Mouse (Mus musculus): ENCODE measurements around the gene Mbl2. TPM values are rescaled to one million over a fixed set of nuclear protein-coding genes. Genes with fewer than 3 reads are reported as not detected.
"Not testable (repeated sequence)": the region's sequence is repeated elsewhere in the genome, so short reads cannot be mapped to it uniquely, and the experiment has no call there.

Mbl2 gene
- polyA plus RNA-seq (2016; fragmentation: Nextera tagmentation; extraction: Ambion mirVana): not detected in 2 replicates

- Histone ChIP-seq H3K27me3 (no peaks in the 10 kb centered on the region), H3K4me1 (no peaks in the 10 kb centered on the region), H3K9me3 (replicated peaks) (no peaks in the 10 kb centered on the region), H3K4me2 (replicated peaks) (no peak within 1 kb of the TSS), H3K4me3 (no peak within 1 kb of the TSS), H3K27ac (no peak within 1 kb of the TSS), H3K36me3 (no peaks in the 10 kb centered on the region), H3K9ac (no peak within 1 kb of the TSS)
- WGBS: 91% methylated on average over 3 of the region's 3 CpGs
- ATAC-seq (ENCODE audit: low FRiP score): no peak
Measured at GRCm38 (mm10) chr19:30232691-30233090, at the start of gene Mbl2. Mbl2 (plus strand) TSS chr19:30232942.

- Histone ChIP-seq H3K4me1 (no peaks in the 10 kb centered on the region), H3K9me3 (replicated peaks) (peaks cover 7% of the 10 kb centered on the region), H3K27me3 (no peaks in the 10 kb centered on the region), H3K4me3 (no peak overlapping the region), H3K9ac (no peak overlapping the region), H3K36me3 (no peaks in the 10 kb centered on the region), H3K27ac (no peak overlapping the region), H3K4me2 (replicated peaks) (no peak overlapping the region)
- WGBS: 86% methylated on average over 2 of the region's 2 CpGs
- ATAC-seq (ENCODE audit: low FRiP score): no peak
Measured at GRCm38 (mm10) chr19:30185536-30185935, 47.2 kb upstream of the Mbl2 start.

- no peak overlapping the region for H3K4me2 ChIP-seq (replicated peaks)
- no peak overlapping the region for H3K4me3 ChIP-seq
- H3K27ac ChIP-seq: no peak overlapping the region
- H3K36me3 ChIP-seq: no peaks in the 10 kb centered on the region
- 90% methylated on average over 2 of the region's 2 CpGs for WGBS
- H3K27me3 ChIP-seq: no peaks in the 10 kb centered on the region
- H3K4me1 ChIP-seq: no peaks in the 10 kb centered on the region
- no peak overlapping the region for H3K9ac ChIP-seq
- peaks cover 7% of the 10 kb centered on the region for H3K9me3 ChIP-seq (replicated peaks)
- no peak for ATAC-seq (ENCODE audit: low FRiP score)
Measured at GRCm38 (mm10) chr19:30187232-30187631, 45.5 kb upstream of the Mbl2 start.

DNA sequence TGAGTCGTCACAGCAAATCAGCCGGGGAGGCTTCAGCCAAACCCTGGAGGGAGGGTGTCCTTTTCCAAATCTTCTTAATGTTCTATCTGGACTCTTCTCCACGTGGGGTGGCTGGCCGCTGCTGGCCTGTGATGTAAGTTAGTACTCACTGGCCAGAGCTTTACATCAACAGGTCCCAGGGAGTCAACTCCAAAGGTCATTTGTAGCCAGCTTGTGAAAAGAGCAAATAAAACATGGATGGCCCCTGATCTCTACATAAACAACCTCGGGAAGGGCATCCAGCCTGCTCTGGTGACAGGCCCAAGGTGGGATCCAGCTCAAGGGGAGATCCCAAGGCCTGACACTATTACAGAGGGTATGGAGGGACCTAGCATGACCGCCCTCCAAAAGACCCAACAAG, 37.7 kb upstream of the Mbl2 start:
- ATAC-seq (ENCODE audit: low FRiP score): no peak
- H3K4me3 ChIP-seq: no peak overlapping the region
- no peaks in the 10 kb centered on the region for H3K27me3 ChIP-seq
- peaks cover 2% of the 10 kb centered on the region for H3K9me3 ChIP-seq (replicated peaks)
- H3K4me1 ChIP-seq: no peaks in the 10 kb centered on the region
- H3K4me2 ChIP-seq (replicated peaks): no peak overlapping the region
- 81% methylated on average over 6 of the region's 6 CpGs for WGBS
- no peak overlapping the region for H3K27ac ChIP-seq
- no peak overlapping the region for H3K9ac ChIP-seq
- no peaks in the 10 kb centered on the region for H3K36me3 ChIP-seq

DNA sequence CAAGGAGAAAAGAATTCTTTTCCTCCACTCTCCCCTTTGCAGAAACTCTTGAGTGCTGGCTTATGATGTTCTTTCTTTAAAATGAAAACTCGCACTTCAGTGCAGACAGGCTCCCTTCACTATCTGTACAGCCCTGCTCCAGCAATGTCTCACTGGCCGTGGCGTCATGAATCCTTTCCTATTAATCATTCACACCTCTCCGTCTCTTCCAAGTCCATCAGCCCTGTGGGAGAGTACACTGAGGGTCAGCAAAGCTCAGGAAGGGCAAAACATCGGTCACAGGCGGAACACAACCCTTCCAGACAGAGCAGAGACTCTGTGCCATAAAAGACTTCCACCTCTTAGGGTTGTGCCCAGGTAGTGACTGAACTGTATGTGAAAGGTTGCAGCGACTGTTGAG, 30.6 kb upstream of the Mbl2 start:
- Histone ChIP-seq H3K27me3 (no peaks in the 10 kb centered on the region), H3K4me2 (replicated peaks) (no peak overlapping the region), H3K36me3 (no peaks in the 10 kb centered on the region), H3K9ac (no peak overlapping the region), H3K9me3 (replicated peaks) (0 out of 2 replicates have a peak, but pooled peaks cover 2% of the 10 kb centered on the region), H3K4me3 (no peak overlapping the region), H3K27ac (no peak overlapping the region), H3K4me1 (no peaks in the 10 kb centered on the region)
- no peak for ATAC-seq (ENCODE audit: low FRiP score)
- WGBS: 79% methylated on average over 7 of the region's 7 CpGs

GRCm38 (mm10) chr19:30205159-30205816, 27.5 kb upstream of the Mbl2 start:
- no peak overlapping the region for H3K27ac ChIP-seq
- H3K4me3 ChIP-seq: no peak overlapping the region
- peak; percentile 73 for ATAC-seq (ENCODE audit: low FRiP score)
- no peaks in the 10 kb centered on the region for H3K27me3 ChIP-seq
- H3K9ac ChIP-seq: no peak overlapping the region
- WGBS: 19% methylated on average over 12 of the region's 12 CpGs
- H3K4me1 ChIP-seq: no peaks in the 10 kb centered on the region
- 0 out of 2 replicates have a peak, but pooled peaks cover 2% of the 10 kb centered on the region for H3K9me3 ChIP-seq (replicated peaks)
- no peak overlapping the region for H3K4me2 ChIP-seq (replicated peaks)
- no peaks in the 10 kb centered on the region for H3K36me3 ChIP-seq

GRCm38 (mm10) chr19:30205874-30206273, 26.9 kb upstream of the Mbl2 start:
- H3K9ac ChIP-seq: no peak overlapping the region
- H3K4me1 ChIP-seq: no peaks in the 10 kb centered on the region
- 77% methylated on average over 4 of the region's 4 CpGs for WGBS
- peak; percentile 26; the same call in 1 of the 2 replicates for ATAC-seq (ENCODE audit: low FRiP score)
- no peak overlapping the region for H3K27ac ChIP-seq
- 0 out of 2 replicates have a peak, but pooled peaks cover 2% of the 10 kb centered on the region for H3K9me3 ChIP-seq (replicated peaks)
- no peaks in the 10 kb centered on the region for H3K27me3 ChIP-seq
- H3K4me2 ChIP-seq (replicated peaks): no peak overlapping the region
- H3K4me3 ChIP-seq: no peak overlapping the region
- H3K36me3 ChIP-seq: no peaks in the 10 kb centered on the region

DNA sequence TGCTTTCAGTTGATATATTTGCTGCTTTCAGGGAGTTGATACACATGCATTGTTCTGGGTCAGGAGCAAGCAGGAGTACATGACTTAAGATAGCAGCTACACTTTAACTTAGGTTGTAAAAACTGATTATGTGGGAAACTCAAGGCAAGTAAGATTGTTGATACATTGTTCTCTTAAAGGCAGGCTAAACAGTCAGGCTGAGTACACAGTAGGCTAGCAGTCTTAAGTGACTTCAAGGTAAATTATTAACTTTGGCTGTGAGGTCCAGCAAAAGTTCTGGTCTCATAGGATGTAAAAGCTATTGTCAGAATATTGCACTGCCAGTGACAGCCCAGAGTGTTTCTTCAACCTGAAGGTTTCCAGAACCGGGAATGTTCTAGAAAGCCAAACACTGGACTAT, 25.8 kb upstream of the Mbl2 start:
- H3K9me3 ChIP-seq (replicated peaks): 0 out of 2 replicates have a peak, but pooled peaks cover 2% of the 10 kb centered on the region
- no peaks in the 10 kb centered on the region for H3K36me3 ChIP-seq
- no peak overlapping the region for H3K4me2 ChIP-seq (replicated peaks)
- no peak overlapping the region for H3K4me3 ChIP-seq
- H3K27ac ChIP-seq: no peak overlapping the region
- ATAC-seq (ENCODE audit: low FRiP score): no peak
- H3K4me1 ChIP-seq: no peaks in the 10 kb centered on the region
- no peak overlapping the region for H3K9ac ChIP-seq
- no peaks in the 10 kb centered on the region for H3K27me3 ChIP-seq
- WGBS: 77% methylated on average over 1 of the region's 1 CpGs

- H3K9ac ChIP-seq: not testable (repeated sequence)
Measured at GRCm38 (mm10) chr19:30209006-30209405, 23.7 kb upstream of the Mbl2 start.

DNA sequence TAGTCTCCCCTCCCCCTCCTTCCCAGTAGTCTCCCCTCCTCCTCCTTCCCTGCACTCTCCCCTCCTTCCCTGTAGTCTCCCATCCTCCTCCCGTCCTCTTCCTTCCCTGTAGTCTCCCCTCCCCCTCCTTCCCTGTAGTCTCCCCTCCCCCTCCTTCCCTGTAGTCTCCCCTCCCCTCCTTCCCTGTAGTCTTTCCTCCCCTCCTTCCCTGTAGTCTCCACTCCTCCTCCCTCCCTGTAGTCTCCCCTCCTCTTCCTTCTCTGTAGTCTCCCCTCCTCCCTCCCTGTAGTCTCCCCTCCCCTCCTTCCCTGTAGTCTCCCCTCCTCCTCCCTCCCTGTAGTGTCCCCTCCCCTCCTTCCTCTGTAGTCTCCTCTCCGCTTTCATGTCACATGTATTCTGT, 18.7 kb upstream of the Mbl2 start:
- Histone ChIP-seq H3K27ac (no peak overlapping the region), H3K9me3 (replicated peaks) (no peaks in the 10 kb centered on the region), H3K4me2 (replicated peaks) (no peak overlapping the region), H3K4me3 (no peak overlapping the region), H3K27me3 (no peaks in the 10 kb centered on the region), H3K9ac (no peak overlapping the region), H3K4me1 (no peaks in the 10 kb centered on the region), H3K36me3 (no peaks in the 10 kb centered on the region)
- no peak for ATAC-seq (ENCODE audit: low FRiP score)
- WGBS: 25% methylated on average over 2 of the region's 2 CpGs

More at GRCm38 (mm10) chr19:30209006-30209405, 23.7 kb upstream of the Mbl2 start:
- H3K4me2 ChIP-seq (replicated peaks); H3K4me3 ChIP-seq; H3K4me1 ChIP-seq; ATAC-seq (ENCODE audit: low FRiP score); H3K9me3 ChIP-seq (replicated peaks); H3K36me3 ChIP-seq; H3K27me3 ChIP-seq; H3K27ac ChIP-seq: not testable (repeated sequence)
- 94% methylated on average over 7 of the region's 8 CpGs for WGBS

DNA sequence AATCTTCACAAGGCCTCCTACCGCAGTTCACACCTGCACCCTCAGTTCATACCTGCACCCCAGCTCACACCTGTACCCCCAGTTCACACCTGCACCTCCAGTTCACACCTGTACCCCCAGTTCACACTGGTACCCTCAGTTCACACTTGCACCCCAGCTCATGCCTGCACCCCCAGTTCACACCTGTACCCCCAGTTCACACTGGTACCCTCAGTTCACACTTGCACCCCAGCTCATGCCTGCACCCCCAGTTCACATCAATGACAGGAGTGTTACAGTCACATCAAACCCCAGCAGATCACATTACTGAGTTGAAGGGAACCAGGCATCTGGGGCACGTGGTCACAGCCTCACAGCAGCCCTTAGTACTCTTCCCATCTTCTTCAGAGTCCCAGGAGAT, 17.0 kb upstream of the Mbl2 start:
- H3K9me3 ChIP-seq (replicated peaks); H3K4me1 ChIP-seq; H3K27me3 ChIP-seq; H3K4me2 ChIP-seq (replicated peaks); H3K4me3 ChIP-seq; H3K9ac ChIP-seq; H3K27ac ChIP-seq; H3K36me3 ChIP-seq; ATAC-seq (ENCODE audit: low FRiP score): not testable (repeated sequence)
- WGBS: 67% methylated on average over 2 of the region's 2 CpGs

DNA sequence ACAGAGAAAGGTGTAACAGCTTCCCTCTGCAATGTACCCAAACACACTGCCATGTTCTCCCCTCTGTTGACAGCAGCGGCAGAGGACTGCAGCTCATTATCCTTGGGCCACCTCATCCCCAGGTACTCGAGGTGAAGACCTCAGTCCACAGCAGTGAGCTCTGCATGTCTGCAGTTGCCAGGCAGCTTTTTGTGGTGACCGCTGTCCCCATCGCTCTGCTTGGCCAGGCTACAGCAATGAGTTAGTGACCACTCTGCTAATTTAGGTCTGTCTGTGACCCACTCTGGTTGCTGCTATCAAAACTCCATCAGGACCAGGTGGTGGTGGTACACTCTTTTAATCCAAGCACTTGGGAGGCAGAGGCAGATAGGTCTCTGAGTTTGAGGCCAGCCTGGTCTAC, 16.6 kb upstream of the Mbl2 start:
- Histone ChIP-seq H3K27me3 (no peaks in the 10 kb centered on the region), H3K27ac (no peak overlapping the region), H3K9me3 (replicated peaks) (no peaks in the 10 kb centered on the region), H3K4me2 (replicated peaks) (no peak overlapping the region), H3K9ac (no peak overlapping the region), H3K36me3 (no peaks in the 10 kb centered on the region), H3K4me1 (no peaks in the 10 kb centered on the region), H3K4me3 (no peak overlapping the region)
- ATAC-seq (ENCODE audit: low FRiP score): no peak
- 72% methylated on average over 4 of the region's 4 CpGs for WGBS

DNA sequence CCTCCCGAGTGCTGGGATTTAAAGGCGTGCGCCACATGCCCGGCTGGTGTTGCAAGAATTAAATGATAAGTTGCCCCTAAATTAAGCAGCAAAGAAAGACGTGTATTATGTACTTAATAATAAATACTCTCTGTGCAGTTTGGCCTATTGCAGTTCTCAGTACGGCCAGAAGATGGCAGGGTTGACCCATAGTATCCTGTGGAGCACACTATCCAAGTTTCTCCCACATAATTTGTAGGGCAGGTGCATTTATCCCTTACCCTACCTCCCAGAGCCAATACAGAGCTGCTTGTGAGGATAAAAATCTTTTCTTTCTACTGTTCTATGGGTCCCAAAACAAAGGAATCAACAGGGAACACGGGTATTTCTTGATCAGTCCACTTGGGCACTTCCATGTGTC, 15.4 kb upstream of the Mbl2 start:
- Histone ChIP-seq H3K27ac (no peak overlapping the region), H3K4me2 (replicated peaks) (no peak overlapping the region), H3K27me3 (no peaks in the 10 kb centered on the region), H3K4me3 (no peak overlapping the region), H3K36me3 (no peaks in the 10 kb centered on the region), H3K4me1 (no peaks in the 10 kb centered on the region), H3K9ac (no peak overlapping the region), H3K9me3 (replicated peaks) (no peaks in the 10 kb centered on the region)
- 35% methylated on average over 7 of the region's 7 CpGs for WGBS
- ATAC-seq (ENCODE audit: low FRiP score): peak; percentile 63; the same call in 1 of the 2 replicates

All from hindbrain, embryonic 12.5 days (tissue).